Mouse (Mus musculus) ES-E14 (cell line): ENCODE results near the gene Cracr2b. TPM values are rescaled to one million over a fixed set of nuclear protein-coding genes. Genes with fewer than 3 reads are reported as not detected.

Experiments used
- DNase-seq: peaks from one replicate; pipeline ENCODE4 v3.0.0-alpha.2; 2013; ENCODE audit warnings: low read depth, low spot score
- H3K27ac ChIP-seq: 2 replicates; pipeline ENCODE4 v1.5.1; 2012; ENCODE audit warnings: low read depth, mild to moderate bottlenecking, low read length, moderate library complexity, mixed read lengths; ENCODE audit not compliant: poor library complexity, insufficient read depth, severe bottlenecking
- H3K36me3 ChIP-seq: 2 replicates; pipeline ENCODE4 v1.6.1; 2012; ENCODE audit warnings: mild to moderate bottlenecking, low read length, moderate library complexity, mixed read lengths; ENCODE audit not compliant: control insufficient read depth, poor library complexity, insufficient read depth, severe bottlenecking
- H3K4me1 ChIP-seq, 2 experiments: fragments of 150-350 bp in 1 of 2; sonication (generic) in 1 of 2; 2 replicates each; pipeline ENCODE4 v1.6.1; 2012; ENCODE audit warnings: low read length in 2 of 2, mild to moderate bottlenecking in 1 of 2, mixed read lengths in 1 of 2; ENCODE audit not compliant: control insufficient read depth in 2 of 2, insufficient read depth in 2 of 2, poor library complexity in 1 of 2
- H3K4me3 ChIP-seq, 2 experiments: fragments of 150-350 bp in 1 of 2; sonication (generic) in 1 of 2; 2 replicates each; pipeline ENCODE4 v1.5.1; 2012; ENCODE audit warnings: low read length in 2 of 2, low read depth in 1 of 2, mild to moderate bottlenecking in 1 of 2, mixed read lengths in 1 of 2; ENCODE audit not compliant: insufficient read depth in 1 of 2, poor library complexity in 1 of 2, severe bottlenecking in 1 of 2
- H3K9ac ChIP-seq: 2 replicates; pipeline ENCODE4 v1.6.1; 2012; ENCODE audit warnings: low read depth, mild to moderate bottlenecking, low read length, mixed read lengths; ENCODE audit not compliant: poor library complexity, insufficient read depth, severe bottlenecking
- H3K9me3 ChIP-seq: fragments of 150-350 bp; sonication (generic); 2 replicates; pipeline ENCODE4 v1.6.1; 2012; ENCODE audit warnings: low read depth, mild to moderate bottlenecking, low read length; ENCODE audit not compliant: control insufficient read depth, insufficient read depth
- CHD2 ChIP-seq: IDR thresholded peaks from 2 replicates; pipeline ENCODE4 v1.6.1; 2014; ENCODE audit warnings: mild to moderate bottlenecking, low read depth, low read length, inconsistent platforms
- HCFC1 ChIP-seq: IDR thresholded peaks from 2 replicates; pipeline ENCODE4 v1.6.1; 2012; ENCODE audit warnings: low read length, inconsistent platforms, borderline replicate concordance; ENCODE audit not compliant: insufficient read depth
- MAFK ChIP-seq: IDR thresholded peaks from 2 replicates; pipeline ENCODE4 v1.6.1; 2014; ENCODE audit warnings: mild to moderate bottlenecking, low read depth, low read length, inconsistent platforms; ENCODE audit not compliant: insufficient read depth
- ZC3H11A ChIP-seq: IDR thresholded peaks from 2 replicates; pipeline ENCODE4 v1.6.1; 2012; ENCODE audit warnings: low read depth, mild to moderate bottlenecking, inconsistent platforms, low read length, borderline replicate concordance
- ZNF384 ChIP-seq: IDR thresholded peaks from 2 replicates; pipeline ENCODE4 v1.6.1; 2012; ENCODE audit warnings: low read depth, low read length, inconsistent platforms
- in situ Hi-C, 2 experiments: fragments of 600-800 bp; cut with MboI; formaldehyde crosslinking; loops; one replicate each; pipeline ENCODE4 v1.15.1; 2025; ENCODE audit warnings: low sequenced_read_pairs in 2 of 2, inconsistent platforms in 1 of 2; ENCODE audit not compliant: unreplicated experiment in 2 of 2
- total RNA-seq: library from RNA; depleted of rRNA; stranded (reverse); fragments of 300-350 nt; gene quantifications from 2 replicates; pipeline ENCODE4 v1.2.3, GENCODE M21; 2012

The Cracr2b gene
- total RNA-seq, 1 experiment = 5.8 TPM

DNA sequence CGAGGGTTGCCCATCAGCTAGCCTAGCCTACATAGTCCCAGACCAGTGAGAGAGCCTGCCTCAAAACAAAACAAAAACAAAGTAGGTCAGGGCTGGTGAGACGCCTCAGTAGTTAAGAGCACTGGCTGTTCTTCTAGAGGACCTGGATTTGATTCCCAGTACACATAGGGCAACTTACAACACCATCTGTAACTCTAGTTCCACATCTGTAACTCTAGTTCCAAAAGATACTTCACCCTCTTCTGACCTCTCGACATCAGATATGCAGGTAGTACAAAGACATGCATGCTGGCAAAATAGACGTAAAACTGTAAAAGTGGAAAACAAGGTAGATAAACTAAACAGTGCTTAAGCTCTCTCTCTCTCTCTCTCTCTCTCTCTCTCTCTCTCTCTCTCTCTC is 37.1 kb upstream of the Cracr2b start:
- H3K4me1 ChIP-seq = peaks cover 1 to 8% of the 10 kb centered on the region in 2 experiments; a peak in 2 of 4 replicates
- in situ Hi-C loops = no loop called here
- H3K36me3 ChIP-seq = no peaks in the 10 kb centered on the region
- H3K9ac ChIP-seq = no peak overlapping the region
- no peaks in the 10 kb centered on the region for H3K9me3 ChIP-seq
- H3K27ac ChIP-seq = no peak overlapping the region
- H3K4me3 ChIP-seq = no peak overlapping the region
- DNase-seq = no peak
- TF ChIP-seq ZC3H11A (no peak), MAFK (no peak), HCFC1 (no peak), ZNF384 (no peak), CHD2 (no peak)

DNA sequence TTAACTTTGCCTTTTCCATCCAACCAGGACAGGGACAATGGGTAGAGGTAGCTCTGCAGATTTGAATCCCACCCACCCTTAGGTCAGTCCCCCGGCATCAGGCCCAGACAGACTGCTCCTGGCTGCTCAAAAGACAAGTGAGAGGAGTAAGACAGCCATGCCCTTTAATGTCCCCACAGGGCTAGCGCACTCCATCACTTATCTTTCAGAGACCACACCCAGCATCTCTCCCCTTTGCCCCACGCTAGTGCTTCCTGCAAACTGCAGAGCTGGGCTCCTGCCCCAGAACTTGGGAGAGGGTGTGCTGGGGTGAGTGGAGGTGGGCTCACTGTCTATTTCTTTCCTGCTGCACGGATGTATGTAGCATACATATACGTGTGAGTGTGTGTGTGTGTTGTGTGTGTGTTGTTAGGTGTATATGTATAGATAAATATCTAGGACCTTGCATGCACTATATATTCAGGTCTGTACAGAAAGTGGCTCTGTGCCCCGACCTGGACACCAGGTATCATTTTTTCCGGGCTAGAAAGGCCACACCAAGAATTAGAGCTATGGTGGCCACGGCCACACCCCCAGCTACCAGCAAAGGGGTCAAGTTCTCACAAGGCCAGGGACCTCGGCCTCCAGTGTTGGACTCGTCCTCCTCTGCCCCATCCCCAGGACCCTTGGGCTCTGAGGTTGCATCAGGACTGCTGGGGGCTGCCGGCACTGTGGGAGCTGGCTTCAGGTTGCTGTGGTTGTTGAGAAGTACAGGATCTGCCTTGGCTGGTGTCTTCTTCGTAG is 33.8 kb upstream of the Cracr2b start:
- H3K9ac ChIP-seq = no peak overlapping the region
- H3K9me3 ChIP-seq = no peaks in the 10 kb centered on the region
- DNase-seq = no peak
- no peak overlapping the region for H3K4me3 ChIP-seq
- TF ChIP-seq CHD2 (no peak), HCFC1 (no peak), ZC3H11A (no peak), MAFK (no peak), ZNF384 (no peak)
- peaks cover 0 to 13% of the 10 kb centered on the region in 2 experiments; a peak in 2 of 4 replicates for H3K4me1 ChIP-seq
- peaks cover 6% of the 10 kb centered on the region; the same call in 1 of the 2 replicates for H3K36me3 ChIP-seq
- in situ Hi-C loops = no loop called here
- H3K27ac ChIP-seq = no peak overlapping the region

DNA sequence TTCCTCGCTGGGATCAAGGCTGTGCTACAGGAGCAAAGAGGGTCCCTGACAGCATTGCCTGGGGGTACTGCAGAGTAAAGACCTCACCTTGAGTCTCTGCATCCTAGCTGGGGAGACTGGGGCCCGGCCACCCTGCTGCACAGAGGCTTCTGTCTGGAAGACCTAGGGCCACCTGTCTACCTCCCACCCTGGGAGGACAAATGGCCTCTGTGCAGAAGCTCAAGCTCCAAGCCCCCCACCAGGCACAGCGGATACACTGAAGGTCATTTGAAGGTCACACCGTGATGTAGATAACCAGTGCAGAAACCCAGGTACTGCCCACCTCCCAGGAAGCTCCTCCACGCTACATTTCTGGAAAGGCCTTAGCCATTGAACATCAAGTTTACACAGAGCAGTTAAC is 32.2 kb upstream of the Cracr2b start:
- TF ChIP-seq HCFC1 = no peak
- TF ChIP-seq MAFK = no peak
- TF ChIP-seq ZC3H11A = no peak
- TF ChIP-seq ZNF384 = no peak
- no peak for TF ChIP-seq CHD2
- H3K4me3 ChIP-seq = no peak overlapping the region
- H3K36me3 ChIP-seq = peaks cover 14% of the 10 kb centered on the region; the same call in 1 of the 2 replicates
- H3K9ac ChIP-seq = no peak overlapping the region
- peaks cover 0 to 14% of the 10 kb centered on the region in 2 experiments; a peak in 2 of 4 replicates for H3K4me1 ChIP-seq
- DNase-seq = no peak
- in situ Hi-C loops = no loop called here
- H3K9me3 ChIP-seq = no peaks in the 10 kb centered on the region
- no peak overlapping the region for H3K27ac ChIP-seq

DNA sequence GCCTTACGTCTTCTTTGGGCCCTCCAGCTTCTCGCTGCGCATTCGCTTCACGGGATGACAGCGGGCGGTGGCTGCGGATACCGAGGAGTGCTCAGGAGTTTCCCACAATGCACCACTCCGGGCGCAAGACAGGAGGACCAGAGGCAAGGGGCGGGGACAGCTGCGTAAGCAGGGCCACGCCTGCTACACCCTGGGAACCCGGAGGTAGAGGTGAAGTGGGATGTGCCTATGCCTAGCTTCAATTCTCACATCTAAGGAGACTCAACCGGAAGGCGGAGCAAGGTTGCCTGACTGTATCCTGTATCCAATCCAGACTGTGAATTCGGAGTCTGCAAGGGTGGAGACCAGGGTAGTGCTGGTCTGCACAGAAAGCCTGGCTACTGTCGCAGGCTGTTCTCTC is 31.6 kb upstream of the Cracr2b start, which contains the start of gene Cend1:
Gene Cend1, minus strand, starts transcription at position 182 of the 400 bp plus-strand sequence.
- DNase-seq = peak; percentile 82
- no peaks in the 10 kb centered on the region for H3K9me3 ChIP-seq
- H3K27ac ChIP-seq = no peak within 1 kb of the TSS
- H3K4me1 ChIP-seq = peaks cover 0 to 18% of the 10 kb centered on the region in 2 experiments; a peak in 2 of 4 replicates
- in situ Hi-C loops = no loop called here
- peaks cover 18% of the 10 kb centered on the region; the same call in 1 of the 2 replicates for H3K36me3 ChIP-seq
- peak within 1 kb of the TSS in 1 of 2 experiments; percentile 37; a peak in 3 of 4 replicates for H3K4me3 ChIP-seq
- TF ChIP-seq MAFK (no peak), ZNF384 (no peak), HCFC1 (peak; percentile 52; the same call in 1 of the 2 replicates), CHD2 (no peak), ZC3H11A (no peak)
- peak within 1 kb of the TSS; percentile 7; the same call in 1 of the 2 replicates for H3K9ac ChIP-seq
